Mouse (Mus musculus): ENCODE data around the gene Add2. TPM values are rescaled to one million over a fixed set of nuclear protein-coding genes. Genes with fewer than 3 reads are reported as not detected.

The Add2 gene
- polyA plus RNA-seq, 1 experiment from 2014 or later = 94.7 TPM

DNA sequence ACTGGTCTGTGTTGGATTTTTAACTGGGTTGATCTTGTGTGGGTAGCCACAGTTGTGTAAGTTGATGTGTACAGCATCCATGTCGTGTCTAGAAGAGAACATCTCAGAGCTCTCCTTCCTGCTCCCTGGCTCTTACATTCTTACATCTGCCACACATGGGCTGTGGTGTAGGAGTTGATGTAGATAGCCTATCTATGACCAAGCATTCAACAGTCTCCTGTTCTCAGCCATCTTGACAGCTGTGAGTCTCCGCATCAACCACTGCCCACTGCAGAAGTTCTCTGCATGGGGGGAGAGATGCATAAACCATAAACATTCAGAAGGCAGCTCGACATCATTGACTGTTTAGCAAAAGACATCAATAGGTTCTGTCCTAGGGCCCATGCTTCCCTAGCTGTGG is 41.4 kb downstream of the Add2 start:
- WGBS = 86% methylated on average over 3 of the region's 3 CpGs
- H3K36me3 ChIP-seq (ENCODE audit: control insufficient read depth, insufficient read depth, low read length) = no peaks in the 10 kb centered on the region
- no peak overlapping the region for H3K4me3 ChIP-seq (ENCODE audit: low read depth, low read length)
- no peak overlapping the region for H3K9ac ChIP-seq (replicated peaks; ENCODE audit: low read depth, low read length)
- H3K9me3 ChIP-seq (ENCODE audit: control insufficient read depth, low read length) = no peaks in the 10 kb centered on the region
- H3K27me3 ChIP-seq (ENCODE audit: control insufficient read depth, insufficient read depth, low read length) = no peaks in the 10 kb centered on the region
- peaks cover 33% of the 10 kb centered on the region for H3K4me1 ChIP-seq (ENCODE audit: control insufficient read depth, insufficient read depth, low read length)
- no peak for ATAC-seq (ENCODE audit: low read depth)
- no peak overlapping the region for H3K4me2 ChIP-seq (ENCODE audit: low read depth, low read length)
- no peak overlapping the region for H3K27ac ChIP-seq (ENCODE audit: low read depth, low read length)

DNA sequence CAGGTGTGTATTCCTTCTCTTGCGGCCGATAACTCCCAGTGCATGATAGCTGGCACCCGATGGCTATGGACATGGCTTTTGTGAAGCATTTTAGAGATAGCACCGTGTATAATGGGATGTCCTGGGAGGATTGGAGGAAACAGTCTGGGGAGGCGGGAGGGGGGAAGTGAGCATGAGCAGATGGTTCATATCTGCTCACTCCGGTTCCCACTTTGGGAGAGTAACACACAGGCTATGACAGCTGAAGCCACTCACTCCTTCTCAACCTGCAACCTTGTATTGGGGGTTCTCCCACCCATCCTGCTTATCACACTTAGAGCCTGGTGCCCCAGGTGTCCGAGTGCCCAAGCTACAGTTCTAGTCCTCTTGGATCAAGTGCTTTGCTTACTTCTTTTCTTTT is 41.8 kb downstream of the Add2 start:
- ATAC-seq (ENCODE audit: low read depth) = no peak
- no peak overlapping the region for H3K4me3 ChIP-seq (ENCODE audit: low read depth, low read length)
- no peak overlapping the region for H3K4me2 ChIP-seq (ENCODE audit: low read depth, low read length)
- H3K36me3 ChIP-seq (ENCODE audit: control insufficient read depth, insufficient read depth, low read length) = no peaks in the 10 kb centered on the region
- H3K9ac ChIP-seq (replicated peaks; ENCODE audit: low read depth, low read length) = no peak overlapping the region
- no peak overlapping the region for H3K27ac ChIP-seq (ENCODE audit: low read depth, low read length)
- 70% methylated on average over 7 of the region's 7 CpGs for WGBS
- peaks cover 29% of the 10 kb centered on the region for H3K4me1 ChIP-seq (ENCODE audit: control insufficient read depth, insufficient read depth, low read length)
- no peaks in the 10 kb centered on the region for H3K9me3 ChIP-seq (ENCODE audit: control insufficient read depth, low read length)
- H3K27me3 ChIP-seq (ENCODE audit: control insufficient read depth, insufficient read depth, low read length) = no peaks in the 10 kb centered on the region

DNA sequence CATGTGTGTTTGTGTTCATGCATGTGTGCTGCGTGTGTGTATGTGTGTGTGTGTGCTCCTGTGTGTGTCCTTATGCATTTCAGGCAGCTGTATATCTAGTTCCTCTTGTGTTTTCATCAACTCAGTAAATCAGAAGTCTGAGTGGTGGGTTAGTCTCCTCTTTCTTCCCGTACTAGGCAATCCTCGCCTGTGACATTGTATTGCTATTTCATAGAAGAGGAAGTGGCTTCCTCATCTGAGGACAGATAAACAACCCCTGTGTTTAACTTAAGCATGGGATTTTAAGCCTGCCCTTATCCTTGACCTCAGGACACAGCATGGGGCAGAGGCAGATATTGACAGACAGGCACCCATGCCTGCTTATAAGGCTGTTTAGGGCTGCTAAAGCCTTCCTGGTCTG is 45.4 kb downstream of the Add2 start:
- Histone ChIP-seq H3K36me3 (ENCODE audit: control insufficient read depth, insufficient read depth, low read length) (no peaks in the 10 kb centered on the region), H3K27me3 (ENCODE audit: control insufficient read depth, insufficient read depth, low read length) (no peaks in the 10 kb centered on the region), H3K27ac (ENCODE audit: low read depth, low read length) (no peak overlapping the region), H3K4me3 (ENCODE audit: low read depth, low read length) (no peak overlapping the region), H3K9me3 (ENCODE audit: control insufficient read depth, low read length) (no peaks in the 10 kb centered on the region), H3K9ac (replicated peaks; ENCODE audit: low read depth, low read length) (no peak overlapping the region), H3K4me2 (ENCODE audit: low read depth, low read length) (no peak overlapping the region), H3K4me1 (ENCODE audit: control insufficient read depth, insufficient read depth, low read length) (peaks cover 8% of the 10 kb centered on the region; the same call in 1 of the 2 replicates)
- 75% methylated on average over 3 of the region's 3 CpGs for WGBS
- no peak for ATAC-seq (ENCODE audit: low read depth)

DNA sequence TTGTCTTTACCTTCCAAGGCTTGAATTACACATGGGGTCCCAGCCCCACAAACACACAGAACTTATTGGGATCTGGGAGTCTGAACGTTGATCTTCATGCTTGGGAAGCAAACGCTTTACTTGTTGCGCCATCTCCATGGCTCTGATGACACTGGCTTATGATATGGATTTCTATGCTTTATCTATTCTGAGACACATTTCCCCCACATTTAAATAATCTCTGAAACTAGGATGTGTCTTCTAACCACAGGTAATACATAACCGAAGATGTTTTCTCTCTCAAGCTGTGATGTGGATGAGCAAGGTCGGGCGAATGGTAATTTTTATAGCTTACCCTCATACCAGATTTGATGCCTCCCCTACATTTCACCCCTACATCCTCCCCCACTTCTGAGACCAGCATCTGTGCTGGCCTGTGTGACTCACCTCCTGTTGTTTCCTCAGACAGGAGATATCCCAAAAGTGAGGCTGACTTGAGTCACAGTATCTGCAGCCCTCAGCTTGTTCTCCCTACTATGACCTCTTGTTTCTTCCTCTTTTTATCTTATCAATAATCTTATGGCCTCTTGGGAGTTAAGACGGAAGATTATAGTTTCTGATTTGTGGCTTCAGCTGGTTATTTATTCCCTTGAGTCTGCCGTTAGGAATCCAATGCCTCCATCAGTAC is 46.2 kb downstream of the Add2 start:
- Histone ChIP-seq H3K9me3 (ENCODE audit: control insufficient read depth, low read length) (no peaks in the 10 kb centered on the region), H3K4me1 (ENCODE audit: control insufficient read depth, insufficient read depth, low read length) (peaks cover 7% of the 10 kb centered on the region; the same call in 1 of the 2 replicates), H3K27ac (ENCODE audit: low read depth, low read length) (no peak overlapping the region), H3K36me3 (ENCODE audit: control insufficient read depth, insufficient read depth, low read length) (no peaks in the 10 kb centered on the region), H3K4me2 (ENCODE audit: low read depth, low read length) (no peak overlapping the region), H3K9ac (replicated peaks; ENCODE audit: low read depth, low read length) (no peak overlapping the region), H3K4me3 (ENCODE audit: low read depth, low read length) (no peak overlapping the region), H3K27me3 (ENCODE audit: control insufficient read depth, insufficient read depth, low read length) (no peaks in the 10 kb centered on the region)
- WGBS = 76% methylated on average over 8 of the region's 8 CpGs
- ATAC-seq (ENCODE audit: low read depth) = no peak

DNA sequence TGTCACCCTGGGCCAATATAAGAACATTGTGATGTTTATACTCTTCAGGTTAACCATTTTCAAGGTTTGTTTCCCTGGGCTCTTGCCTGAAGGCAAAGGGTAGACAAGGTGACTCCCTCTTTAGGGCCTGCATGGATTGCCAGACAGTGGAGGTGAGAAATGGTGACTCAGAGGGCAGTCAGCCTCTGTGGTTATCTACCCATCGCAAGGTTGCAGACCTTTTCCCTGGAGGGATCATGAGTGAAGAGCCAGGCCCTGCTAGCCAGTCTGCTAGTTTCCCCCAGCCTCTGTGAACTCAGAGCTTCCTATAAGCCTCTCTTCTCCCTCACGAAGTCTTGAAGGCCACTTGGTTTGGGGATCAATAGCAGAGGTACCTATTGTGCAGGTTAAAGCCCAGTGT is 48.0 kb downstream of the Add2 start:
- no peak for ATAC-seq (ENCODE audit: low read depth)
- Histone ChIP-seq H3K9me3 (ENCODE audit: control insufficient read depth, low read length) (no peaks in the 10 kb centered on the region), H3K4me2 (ENCODE audit: low read depth, low read length) (no peak overlapping the region), H3K27me3 (ENCODE audit: control insufficient read depth, insufficient read depth, low read length) (no peaks in the 10 kb centered on the region), H3K27ac (ENCODE audit: low read depth, low read length) (no peak overlapping the region), H3K9ac (replicated peaks; ENCODE audit: low read depth, low read length) (no peak overlapping the region), H3K4me3 (ENCODE audit: low read depth, low read length) (no peak overlapping the region), H3K36me3 (ENCODE audit: control insufficient read depth, insufficient read depth, low read length) (no peaks in the 10 kb centered on the region), H3K4me1 (ENCODE audit: control insufficient read depth, insufficient read depth, low read length) (0 out of 2 replicates have a peak, but pooled peaks cover 3% of the 10 kb centered on the region)
- WGBS = 88% methylated on average over 2 of the region's 2 CpGs

DNA sequence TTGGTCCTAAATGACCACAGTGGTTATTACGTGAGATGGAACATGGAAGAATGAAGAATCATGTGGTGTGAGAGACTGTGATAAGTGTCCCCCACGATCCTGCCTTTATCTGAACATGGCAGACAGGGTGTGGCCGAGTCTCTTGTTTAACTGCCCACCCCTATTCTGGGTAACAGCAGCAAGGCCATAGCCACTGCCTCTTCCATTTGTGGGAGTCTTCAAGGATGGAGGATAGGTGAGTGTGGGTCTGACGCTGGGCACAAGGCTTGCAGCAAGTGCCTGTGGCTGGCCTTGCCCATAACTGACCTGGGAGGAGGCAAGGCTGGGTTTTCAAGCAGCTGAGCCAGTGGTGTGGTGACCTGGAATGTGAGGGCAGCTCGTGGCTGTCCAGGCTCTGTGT is 49.4 kb downstream of the Add2 start:
- Histone ChIP-seq H3K9ac (replicated peaks; ENCODE audit: low read depth, low read length) (no peak overlapping the region), H3K36me3 (ENCODE audit: control insufficient read depth, insufficient read depth, low read length) (no peaks in the 10 kb centered on the region), H3K27me3 (ENCODE audit: control insufficient read depth, insufficient read depth, low read length) (no peaks in the 10 kb centered on the region), H3K4me1 (ENCODE audit: control insufficient read depth, insufficient read depth, low read length) (0 out of 2 replicates have a peak, but pooled peaks cover 3% of the 10 kb centered on the region), H3K4me3 (ENCODE audit: low read depth, low read length) (no peak overlapping the region), H3K4me2 (ENCODE audit: low read depth, low read length) (no peak overlapping the region), H3K9me3 (ENCODE audit: control insufficient read depth, low read length) (no peaks in the 10 kb centered on the region), H3K27ac (ENCODE audit: low read depth, low read length) (0 out of 2 replicates have a peak overlapping the region, but pooled peaks have one; percentile 5)
- 80% methylated on average over 5 of the region's 5 CpGs for WGBS
- ATAC-seq (ENCODE audit: low read depth) = no peak

DNA sequence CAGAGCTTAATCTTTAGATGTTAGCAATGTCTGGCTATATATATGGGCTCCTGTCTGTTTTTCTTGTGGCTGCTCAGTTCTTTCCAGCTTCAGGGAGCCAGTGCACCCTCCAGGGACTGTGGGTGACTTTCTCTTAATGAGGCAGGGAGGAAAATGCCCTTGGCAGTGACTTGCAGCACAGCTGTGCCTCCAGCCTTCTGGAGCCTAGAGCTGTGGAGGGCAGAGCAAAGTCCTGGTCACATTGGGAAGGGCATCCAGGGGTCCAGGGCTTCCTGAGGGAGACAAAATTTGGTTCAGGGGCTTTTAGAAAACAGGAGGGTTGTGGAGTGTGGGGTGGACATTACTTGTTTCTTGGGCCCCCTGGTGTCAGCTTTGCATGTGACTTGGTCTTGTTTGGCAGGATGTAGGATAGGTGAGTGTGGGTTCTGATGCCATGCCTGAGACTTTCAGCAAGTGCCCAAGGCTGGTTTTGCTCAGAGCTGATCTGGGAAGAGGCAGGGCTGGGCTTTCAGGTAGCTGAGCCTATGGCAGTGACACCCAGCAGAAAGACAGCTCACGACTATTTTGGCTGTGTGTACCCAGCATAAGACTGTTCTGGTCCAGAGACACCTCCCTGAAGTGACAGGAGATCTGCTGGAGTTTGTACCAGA is 50.0 kb downstream of the Add2 start:
- Histone ChIP-seq H3K27ac (ENCODE audit: low read depth, low read length) (0 out of 2 replicates have a peak overlapping the region, but pooled peaks have one; percentile 5), H3K9ac (replicated peaks; ENCODE audit: low read depth, low read length) (no peak overlapping the region), H3K27me3 (ENCODE audit: control insufficient read depth, insufficient read depth, low read length) (no peaks in the 10 kb centered on the region), H3K4me1 (ENCODE audit: control insufficient read depth, insufficient read depth, low read length) (0 out of 2 replicates have a peak, but pooled peaks cover 3% of the 10 kb centered on the region), H3K9me3 (ENCODE audit: control insufficient read depth, low read length) (no peaks in the 10 kb centered on the region), H3K4me3 (ENCODE audit: low read depth, low read length) (no peak overlapping the region), H3K4me2 (ENCODE audit: low read depth, low read length) (no peak overlapping the region), H3K36me3 (ENCODE audit: control insufficient read depth, insufficient read depth, low read length) (peaks cover 4% of the 10 kb centered on the region)
- 87% methylated on average over 1 of the region's 1 CpGs for WGBS
- ATAC-seq (ENCODE audit: low read depth) = no peak

DNA sequence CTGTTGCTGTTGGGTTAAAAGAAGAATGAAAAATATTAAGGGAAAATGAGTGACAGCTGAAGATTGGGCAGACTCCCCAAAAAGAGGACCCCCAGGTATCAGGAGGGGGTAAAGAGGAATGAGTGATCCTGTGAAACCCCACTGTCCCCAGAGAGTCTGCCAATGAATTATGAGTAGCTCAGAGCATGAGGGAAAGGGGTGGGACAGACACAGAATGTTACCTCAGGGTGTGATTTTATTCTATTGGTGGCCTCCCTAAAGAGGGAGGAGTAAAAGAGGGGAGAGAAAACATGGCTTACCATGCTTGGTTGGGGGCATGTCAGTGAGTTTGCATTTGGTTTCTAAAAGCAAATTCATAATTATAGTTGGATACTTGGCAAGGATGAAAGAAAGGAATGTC is 50.8 kb downstream of the Add2 start:
- no peak overlapping the region for H3K27ac ChIP-seq (ENCODE audit: low read depth, low read length)

DNA sequence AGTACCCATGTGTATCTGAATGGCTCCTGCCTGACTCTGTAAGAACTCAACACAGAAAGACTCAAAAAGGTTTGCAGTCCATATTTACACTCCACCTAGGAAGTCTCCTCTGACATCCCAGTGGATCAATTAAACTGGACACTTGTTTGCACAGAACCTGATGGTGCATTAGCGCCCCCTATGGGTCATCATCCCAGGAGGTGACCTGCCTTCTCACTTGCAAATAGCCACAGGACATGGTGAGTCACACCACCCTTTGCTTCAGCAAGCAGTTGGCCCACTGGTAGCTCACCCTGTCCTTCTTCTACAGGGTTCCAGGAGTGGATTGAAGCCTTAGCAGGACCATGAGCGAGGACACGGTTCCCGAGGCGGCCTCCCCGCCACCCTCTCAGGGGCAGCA is 57.0 kb downstream of the Add2 start:
- no peaks in the 10 kb centered on the region for H3K9me3 ChIP-seq (ENCODE audit: control insufficient read depth, low read length)
- no peak overlapping the region for H3K27ac ChIP-seq (ENCODE audit: low read depth, low read length)
- ATAC-seq (ENCODE audit: low read depth) = no peak
- H3K36me3 ChIP-seq (ENCODE audit: control insufficient read depth, insufficient read depth, low read length) = peaks cover 12% of the 10 kb centered on the region
- no peak overlapping the region for H3K4me3 ChIP-seq (ENCODE audit: low read depth, low read length)
- 68% methylated on average over 6 of the region's 6 CpGs for WGBS
- H3K4me1 ChIP-seq (ENCODE audit: control insufficient read depth, insufficient read depth, low read length) = 0 out of 2 replicates have a peak, but pooled peaks cover 4% of the 10 kb centered on the region
- no peak overlapping the region for H3K9ac ChIP-seq (replicated peaks; ENCODE audit: low read depth, low read length)
- no peaks in the 10 kb centered on the region for H3K27me3 ChIP-seq (ENCODE audit: control insufficient read depth, insufficient read depth, low read length)
- H3K4me2 ChIP-seq (ENCODE audit: low read depth, low read length) = no peak overlapping the region

More for the DNA sequence above, 50.8 kb downstream of the Add2 start:
- Histone ChIP-seq H3K4me3 (ENCODE audit: low read depth, low read length) (no peak overlapping the region), H3K9me3 (ENCODE audit: control insufficient read depth, low read length) (no peaks in the 10 kb centered on the region), H3K4me1 (ENCODE audit: control insufficient read depth, insufficient read depth, low read length) (no peaks in the 10 kb centered on the region), H3K27me3 (ENCODE audit: control insufficient read depth, insufficient read depth, low read length) (no peaks in the 10 kb centered on the region), H3K4me2 (ENCODE audit: low read depth, low read length) (no peak overlapping the region), H3K9ac (replicated peaks; ENCODE audit: low read depth, low read length) (no peak overlapping the region), H3K36me3 (ENCODE audit: control insufficient read depth, insufficient read depth, low read length) (peaks cover 4% of the 10 kb centered on the region)
- ATAC-seq (ENCODE audit: low read depth) = no peak

Measured in neural tube, embryonic 14.5 days (tissue).